ENCODE assay signal across 41 mouse cellular contexts in genomic region chr10:18788601-18789000, GRCm38 (mm10). TPM values are rescaled to one million over a fixed set of nuclear protein-coding genes. Genes with fewer than 3 reads are reported as not detected.
"Had no signal": no experiment of that assay in that cellular context is flagged by ENCODE, and none has a peak within 500 bp of the region (broad histone marks: within the 10 kb centered on the region; RNA-seq: fewer than 3 reads in every experiment).

No protein-coding gene starts in this region.

- H3K9ac ChIP-seq: heart, embryonic 13.5 days; heart, embryonic 15.5 days; hindbrain, embryonic 13.5 days; hindbrain, embryonic 15.5 days; kidney, embryonic 15.5 days; limb, embryonic 13.5 days; limb, embryonic 15.5 days; liver, embryonic 12.5 days had no signal

- DNase-seq: gastrocnemius, postnatal 14 days; gastrocnemius, postnatal 36 days; heart, adult 11 months; heart, adult 2 months; heart, postnatal 14 days; heart, postnatal 36 days; kidney, adult 11 months; kidney, adult 2 months; kidney, adult 9 months; kidney, postnatal 14 days; layer of hippocampus, adult 9-11 months; layer of hippocampus, postnatal 36 days; left cerebral cortex, postnatal 4 days had no signal

- H3K4me1 ChIP-seq: heart, embryonic 13.5 days; heart, embryonic 15.5 days; hindbrain, embryonic 13.5 days; hindbrain, embryonic 15.5 days; kidney, embryonic 15.5 days; limb, embryonic 13.5 days; limb, embryonic 15.5 days; liver, embryonic 12.5 days had no signal

- H3K36me3 ChIP-seq: heart, embryonic 13.5 days; heart, embryonic 15.5 days; hindbrain, embryonic 13.5 days; hindbrain, embryonic 15.5 days; kidney, embryonic 15.5 days; limb, embryonic 13.5 days; limb, embryonic 15.5 days; liver, embryonic 12.5 days had no signal

- H3K4me2 ChIP-seq: heart, embryonic 11.5 days; heart, embryonic 13.5 days; heart, embryonic 15.5 days; hindbrain, embryonic 13.5 days; hindbrain, embryonic 15.5 days; kidney, embryonic 15.5 days; limb, embryonic 13.5 days; limb, embryonic 15.5 days; liver, embryonic 12.5 days had no signal

- H3K4me3 ChIP-seq: heart, adult 2 months; heart, embryonic 13.5 days; heart, embryonic 15.5 days; hindbrain, embryonic 13.5 days; hindbrain, embryonic 15.5 days; kidney, embryonic 15.5 days; limb, embryonic 13.5 days; limb, embryonic 15.5 days; liver, embryonic 12.5 days had no signal

- H3K27ac ChIP-seq: heart, adult 2 months; heart, embryonic 13.5 days; heart, embryonic 15.5 days; hindbrain, embryonic 13.5 days; hindbrain, embryonic 15.5 days; hindbrain, postnatal 0 days; kidney, embryonic 15.5 days; kidney, postnatal 0 days; limb, embryonic 13.5 days; limb, embryonic 15.5 days; liver, embryonic 12.5 days had no signal

- ATAC-seq: hindbrain, postnatal 0 days; intestine, embryonic 16.5 days; liver, embryonic 12.5 days had no signal

- H3K9me3 ChIP-seq: heart, embryonic 13.5 days; heart, embryonic 15.5 days; hindbrain, embryonic 13.5 days; hindbrain, embryonic 15.5 days; kidney, embryonic 15.5 days; limb, embryonic 15.5 days; liver, embryonic 12.5 days had no signal

- H3K27me3 ChIP-seq: heart, embryonic 13.5 days; heart, embryonic 15.5 days; hindbrain, embryonic 13.5 days; hindbrain, embryonic 15.5 days; kidney, embryonic 15.5 days; limb, embryonic 13.5 days; limb, embryonic 15.5 days; liver, embryonic 12.5 days had no signal

RNA-seq across cellular contexts. Expression of gene Gm4922, which starts 2.0 kb away (rescaled TPM):
- total RNA-seq: gastrocnemius, adult 18-20 months; gastrocnemius, adult 8-10 months; gastrocnemius, postnatal 14 days; gastrocnemius, postnatal 36 days; heart, adult 2 months; heart, postnatal 14 days; heart, postnatal 36 days; hematopoietic stem cell, adult 5-6 weeks; hindbrain, postnatal 0 days; layer of hippocampus, adult 18-20 months; layer of hippocampus, adult 8-10 months; layer of hippocampus, postnatal 14 days; layer of hippocampus, postnatal 36 days; left cerebral cortex, adult 18-20 months; left cerebral cortex, adult 8-10 months; left cerebral cortex, postnatal 10 days; left cerebral cortex, postnatal 25 days; left cerebral cortex, postnatal 4 days; liver, adult 2 months had no signal
- polyA plus RNA-seq: gonadal fat pad, adult 2 months; heart, embryonic 13.5 days; heart, postnatal 0 days; hindbrain, embryonic 11.5 days; kidney, adult 2 months; kidney, embryonic 15.5 days; kidney, postnatal 0 days; large intestine, adult 2 months; limb, embryonic 11.5 days; limb, embryonic 13.5 days; limb, embryonic 15.5 days; liver, adult 2 months; liver, embryonic 12.5 days had no signal

RNA-seq across cellular contexts. Expression of gene Arfgef3, which starts 44.9 kb away (rescaled TPM):
- polyA plus RNA-seq: liver, adult 2 months had no signal
